Mouse (Mus musculus): ENCODE results near the gene Irf4.

Gene Irf4

DNA sequence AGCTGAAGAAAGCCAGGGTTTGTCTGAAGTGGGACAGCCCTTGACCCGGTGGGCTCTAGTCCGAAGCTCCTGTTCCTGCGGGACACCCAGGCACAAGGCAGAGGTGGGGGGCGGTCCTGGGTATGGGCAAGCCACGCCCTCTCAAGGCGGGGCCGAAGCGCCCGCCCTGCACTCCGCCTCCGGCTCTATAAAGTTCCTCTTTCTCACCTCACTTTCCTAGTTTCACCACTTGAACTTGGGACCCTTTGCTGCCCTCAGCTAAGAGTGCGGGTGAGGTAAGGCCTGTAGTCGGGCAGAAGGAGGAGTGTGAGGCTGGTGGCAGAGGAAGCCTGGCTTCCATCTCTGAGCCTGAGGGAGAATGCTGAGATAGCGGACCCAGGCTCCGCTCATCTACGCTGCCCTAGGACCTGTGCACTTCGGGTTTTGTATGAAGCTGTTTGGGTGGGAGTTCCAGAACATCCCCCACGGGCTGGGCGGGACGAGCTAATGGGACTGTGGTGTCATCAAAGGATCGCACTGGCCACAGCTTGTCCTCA, at the start of gene Irf4:
Irf4 (plus strand) TSS at position 206 of the 536 bp plus-strand sequence.
- in situ Hi-C loops (cut with MboI, MseI): loop anchor here (5.0 to 25.0 kb wide), 4 partner anchors 64 to 813 kb away; partner anchors contain the start of genes A530084C06Rik (in 1 of the 2) and Foxq1 (in 1 of the 2)

DNA sequence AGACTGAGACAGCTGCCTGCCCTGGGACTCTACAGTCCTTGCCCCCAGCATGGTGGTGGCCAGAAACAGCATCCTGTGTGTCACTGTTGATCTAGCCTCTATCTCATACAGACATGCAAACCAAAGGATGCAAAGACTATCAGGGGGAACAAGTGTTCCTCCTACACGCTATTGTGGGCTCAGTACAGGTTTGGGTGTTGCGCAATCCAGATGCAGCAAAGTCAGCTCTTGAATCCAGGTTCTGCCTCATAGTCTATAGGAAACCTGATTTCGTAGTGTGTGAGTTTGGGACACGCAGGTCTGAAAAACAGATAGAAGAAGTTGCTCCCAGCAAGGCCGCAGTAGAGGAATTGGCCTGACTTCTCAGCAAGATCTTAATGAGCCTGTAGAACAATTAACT, 46.3 kb upstream of the Irf4 start:
- in situ Hi-C loops (cut with MboI, MseI): no loop called here

DNA sequence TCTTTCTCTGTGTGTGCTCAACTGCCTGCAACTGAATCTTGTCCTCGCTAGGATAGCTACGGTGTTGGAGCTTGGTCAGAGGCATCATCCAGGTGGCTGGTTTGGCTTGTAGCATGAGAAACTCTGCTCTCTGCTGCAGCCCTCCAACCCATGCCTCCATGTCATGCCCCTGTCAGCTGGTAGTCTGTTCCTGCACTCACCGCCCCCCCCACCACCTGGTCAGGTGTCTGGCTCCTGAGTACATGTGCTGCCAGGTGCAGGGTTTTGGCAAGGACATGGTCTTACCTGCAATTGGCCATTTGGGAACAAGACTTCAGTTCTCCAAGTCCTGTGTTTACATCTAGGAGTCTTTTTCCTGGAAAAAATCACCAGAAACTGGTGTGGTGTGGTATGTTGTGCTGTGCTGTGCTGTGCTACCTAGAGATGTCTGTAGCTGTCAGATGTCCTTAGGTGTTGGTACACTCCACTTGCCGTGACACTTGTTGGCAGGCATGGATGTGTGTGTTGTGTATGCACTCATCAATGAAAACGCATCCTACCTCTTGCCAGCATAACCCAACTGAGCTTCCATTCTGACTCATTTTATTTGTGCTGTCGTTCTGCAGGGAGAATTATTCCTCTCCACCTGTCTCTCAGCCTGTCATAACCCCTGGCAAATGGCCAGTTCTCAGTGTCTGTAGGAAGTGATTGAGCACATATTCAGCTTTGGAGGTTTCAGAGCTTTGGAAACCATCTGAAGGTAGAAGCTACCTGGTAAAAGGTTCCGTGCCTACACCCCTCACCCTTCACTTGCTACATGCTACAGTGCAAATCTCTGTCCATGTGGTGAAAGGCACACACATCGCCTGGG, 44.6 kb upstream of the Irf4 start:
- in situ Hi-C loops (cut with MboI, MseI): no loop called here

DNA sequence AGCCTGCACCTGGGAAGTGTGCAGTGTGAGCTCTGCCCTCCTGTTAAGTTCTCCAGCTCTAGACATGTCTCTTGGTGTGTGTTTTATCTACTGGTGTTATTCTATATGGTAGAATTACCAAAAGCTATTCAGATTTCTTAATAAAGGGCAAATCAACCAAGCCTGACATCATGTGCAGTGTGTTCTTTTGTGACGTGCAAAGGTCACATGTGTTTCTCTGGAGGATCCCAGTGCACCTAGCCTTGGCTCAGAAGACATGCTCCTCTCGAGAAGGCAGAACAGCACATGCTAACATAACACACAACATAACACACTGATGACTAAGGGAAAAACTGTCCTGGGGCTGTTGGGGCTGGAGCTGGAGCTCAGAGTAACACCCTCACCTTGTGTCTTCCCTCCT, 38.0 kb upstream of the Irf4 start:
- in situ Hi-C loops (cut with MboI, MseI): no loop called here

DNA sequence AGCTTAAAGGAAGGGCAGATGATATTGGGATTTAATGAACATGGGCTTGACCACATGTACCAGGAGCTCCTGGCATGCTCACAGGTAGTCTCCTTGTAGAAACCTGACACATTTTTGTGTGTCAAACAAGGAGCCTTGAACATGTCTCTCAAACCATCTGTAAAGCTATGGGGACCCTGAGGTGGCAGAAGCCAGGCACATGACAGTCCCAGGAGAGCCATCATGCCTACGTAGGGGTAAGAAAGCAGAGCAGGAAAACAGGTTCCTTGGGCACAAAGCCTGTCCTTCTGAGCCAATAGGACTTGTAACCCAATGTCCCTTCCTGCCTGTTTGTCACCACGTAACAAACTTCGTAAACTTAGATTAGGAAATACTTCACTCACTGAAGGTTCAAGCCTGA, 37.3 kb upstream of the Irf4 start:
- in situ Hi-C loops (cut with MboI, MseI): no loop called here

DNA sequence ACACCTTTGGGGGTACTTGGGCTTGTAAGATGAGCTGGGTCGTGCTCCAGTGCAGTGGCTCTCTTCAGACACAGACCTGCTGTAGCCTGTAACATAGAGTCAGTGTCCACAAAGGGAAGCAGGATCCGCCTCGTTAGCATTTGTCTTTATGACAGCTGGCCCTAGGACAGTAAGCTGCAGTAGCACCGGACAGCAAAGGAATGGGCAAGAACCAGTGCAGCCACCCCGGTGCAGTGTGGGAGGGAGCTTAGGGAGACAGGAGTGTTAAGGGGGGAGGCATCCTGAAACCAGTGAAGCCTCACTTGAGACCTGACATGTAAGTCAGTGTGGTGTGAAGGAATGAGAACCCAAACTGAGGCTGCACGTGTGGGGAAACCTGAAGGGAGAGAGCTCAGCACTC, 36.7 kb upstream of the Irf4 start:
- in situ Hi-C loops (cut with MboI, MseI): no loop called here

DNA sequence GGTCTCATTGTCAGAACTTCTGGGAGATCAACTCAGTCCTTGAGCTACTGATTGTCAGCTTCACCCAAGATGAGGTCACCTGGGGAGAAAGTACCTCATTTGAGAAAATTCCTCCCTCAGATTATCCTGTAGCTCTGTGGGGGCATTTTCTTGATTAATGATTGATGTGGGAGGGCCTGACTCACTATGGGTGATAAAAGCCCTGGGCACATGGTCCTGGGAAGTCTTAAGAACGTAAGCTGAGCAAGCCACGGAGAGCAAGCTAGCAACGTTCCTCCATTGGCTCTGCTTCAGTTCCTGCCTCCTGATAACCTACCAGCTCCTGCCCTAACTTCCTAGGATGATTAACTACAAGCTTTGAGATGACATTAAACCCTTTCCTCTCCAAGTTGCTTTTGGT, 35.4 kb upstream of the Irf4 start:
- in situ Hi-C loops (cut with MboI, MseI): no loop called here

DNA sequence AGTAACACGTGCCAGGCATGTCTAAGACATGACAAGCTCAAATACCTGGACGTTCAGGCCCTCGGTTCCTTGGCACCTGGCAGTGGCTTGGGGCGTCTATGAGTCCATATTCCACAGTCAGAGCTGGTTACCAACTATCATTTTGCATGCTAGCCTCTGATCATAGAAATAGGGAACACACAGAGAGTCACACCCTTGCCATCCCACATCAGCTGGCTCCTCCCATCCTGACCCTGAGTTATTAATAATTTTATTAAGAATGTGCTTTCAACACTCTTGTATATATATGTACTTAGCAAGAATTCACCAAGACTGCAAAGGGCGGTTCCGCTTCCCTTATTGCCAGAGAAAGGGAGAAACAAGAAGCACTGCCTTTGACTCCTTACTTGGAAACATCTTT, 34.5 kb upstream of the Irf4 start:
- in situ Hi-C loops (cut with MboI, MseI): no loop called here

DNA sequence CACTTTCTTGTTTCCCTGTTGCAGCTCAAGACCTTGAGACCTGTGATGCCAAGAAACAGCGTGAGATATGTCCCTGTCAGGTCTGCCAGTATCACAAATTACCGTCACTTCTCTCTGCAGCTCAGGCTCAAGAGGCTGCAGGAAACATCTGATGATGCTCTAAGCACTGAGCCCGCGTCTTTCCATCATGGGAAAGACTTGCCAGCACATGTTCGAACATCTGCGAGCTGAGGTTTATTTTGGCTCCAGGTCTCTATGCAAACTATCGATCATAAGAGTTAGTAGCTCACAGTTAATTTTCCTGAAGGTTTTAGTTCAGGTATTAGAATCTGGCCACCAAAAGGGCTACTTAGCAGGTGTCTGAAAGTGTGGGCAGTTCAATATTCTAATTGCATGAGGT, 34.0 kb upstream of the Irf4 start:
- in situ Hi-C loops (cut with MboI, MseI): no loop called here

DNA sequence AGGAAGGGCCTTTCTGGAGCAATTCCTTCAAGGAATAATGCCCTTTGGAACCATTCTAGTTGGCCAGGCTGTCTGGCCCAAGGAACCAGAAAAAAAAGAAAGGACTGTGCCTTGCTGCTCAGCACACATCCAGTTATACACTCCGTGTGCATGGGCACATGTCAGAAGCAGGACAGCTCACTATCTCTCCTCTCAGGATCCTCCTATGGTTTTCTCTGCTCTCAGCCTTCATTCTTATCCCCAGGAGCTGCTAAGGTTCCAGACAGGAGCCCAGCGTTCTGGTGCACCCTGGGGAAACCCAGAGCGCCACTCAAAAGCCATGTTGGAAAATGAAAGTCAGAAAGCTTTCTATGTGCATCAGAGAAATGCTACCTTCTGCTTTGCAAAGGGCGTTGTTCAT, 33.5 kb upstream of the Irf4 start:
- in situ Hi-C loops (cut with MboI, MseI): no loop called here

DNA sequence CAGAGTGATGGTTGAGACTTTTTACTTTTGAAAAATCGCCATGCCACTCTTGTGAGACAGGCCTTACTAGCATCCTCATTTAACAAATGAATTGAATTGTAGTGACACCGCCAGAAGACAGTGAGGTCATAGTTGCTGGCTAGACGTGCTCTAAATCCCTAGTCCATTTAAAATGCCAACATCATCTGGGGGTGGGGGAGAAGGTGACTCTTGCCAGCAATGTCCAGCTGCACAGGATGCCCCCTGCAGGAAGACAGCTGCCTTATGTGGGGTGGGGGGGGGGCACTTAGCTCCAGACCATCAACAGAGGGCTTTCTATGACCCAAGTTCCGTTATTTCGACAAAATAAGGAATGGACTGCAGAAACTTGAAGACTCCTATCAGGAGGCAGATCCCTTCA, 32.4 kb upstream of the Irf4 start:
- in situ Hi-C loops (cut with MboI, MseI): no loop called here

DNA sequence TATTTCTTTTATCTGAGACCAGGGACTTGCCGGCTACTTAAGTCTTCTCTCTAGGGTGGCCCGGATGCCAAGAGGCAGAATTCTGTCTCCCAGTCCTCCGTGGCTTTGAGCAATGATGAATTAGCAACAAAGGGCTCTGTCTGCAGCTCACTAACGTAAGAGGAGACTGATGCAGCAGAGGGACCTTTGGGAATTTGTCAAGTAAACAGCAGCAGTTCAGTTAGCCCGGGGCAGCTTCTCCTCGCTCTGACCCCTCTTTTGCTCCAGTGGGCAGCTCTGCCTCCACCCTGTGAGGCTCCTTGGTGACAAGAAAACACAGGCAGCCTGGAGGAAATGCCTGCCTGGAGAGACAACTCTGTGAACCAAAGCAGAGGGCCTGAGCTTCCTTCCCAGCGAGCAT, 26.4 kb upstream of the Irf4 start:
- in situ Hi-C loops (cut with MboI, MseI): no loop called here

DNA sequence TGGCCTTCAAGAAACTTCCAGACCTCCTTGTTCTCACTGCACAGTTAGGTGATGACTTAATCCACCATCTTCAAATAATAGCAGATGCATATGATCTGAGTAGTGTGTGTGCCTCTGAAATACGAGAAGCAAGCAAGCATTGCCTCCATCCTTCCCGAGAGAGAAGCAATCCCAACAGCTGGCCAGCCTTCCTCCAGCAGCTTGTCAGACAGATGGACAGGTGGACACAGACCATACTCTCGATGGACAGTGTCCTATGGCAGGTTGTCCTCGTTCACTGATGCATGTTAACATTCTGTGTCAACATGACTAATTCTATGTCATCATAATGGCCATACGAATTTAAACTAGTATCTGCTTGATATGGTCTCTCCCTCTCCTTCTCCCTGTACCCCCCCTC, 25.8 kb upstream of the Irf4 start:
- in situ Hi-C loops (cut with MboI, MseI): no loop called here

DNA sequence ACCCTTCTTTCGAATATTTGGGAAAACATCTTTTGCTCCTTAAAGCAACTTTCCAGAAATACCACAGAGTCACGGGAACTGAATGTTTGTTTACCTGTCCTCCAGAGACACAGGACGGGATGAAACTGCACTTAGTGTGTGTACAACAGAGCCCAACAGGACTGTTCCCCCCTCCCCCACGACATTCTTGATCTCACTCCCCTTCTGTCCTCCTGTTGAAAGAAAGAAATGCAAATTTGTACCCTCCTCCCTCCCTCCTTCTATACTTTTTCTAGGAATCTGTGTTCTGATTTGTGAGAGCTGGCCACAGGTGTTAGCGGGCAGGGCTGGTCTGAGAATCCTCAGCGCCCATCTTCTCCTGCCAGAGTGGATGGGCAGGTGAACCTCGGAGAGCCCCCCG, 25.2 kb upstream of the Irf4 start:
- in situ Hi-C loops (cut with MboI, MseI): no loop called here

DNA sequence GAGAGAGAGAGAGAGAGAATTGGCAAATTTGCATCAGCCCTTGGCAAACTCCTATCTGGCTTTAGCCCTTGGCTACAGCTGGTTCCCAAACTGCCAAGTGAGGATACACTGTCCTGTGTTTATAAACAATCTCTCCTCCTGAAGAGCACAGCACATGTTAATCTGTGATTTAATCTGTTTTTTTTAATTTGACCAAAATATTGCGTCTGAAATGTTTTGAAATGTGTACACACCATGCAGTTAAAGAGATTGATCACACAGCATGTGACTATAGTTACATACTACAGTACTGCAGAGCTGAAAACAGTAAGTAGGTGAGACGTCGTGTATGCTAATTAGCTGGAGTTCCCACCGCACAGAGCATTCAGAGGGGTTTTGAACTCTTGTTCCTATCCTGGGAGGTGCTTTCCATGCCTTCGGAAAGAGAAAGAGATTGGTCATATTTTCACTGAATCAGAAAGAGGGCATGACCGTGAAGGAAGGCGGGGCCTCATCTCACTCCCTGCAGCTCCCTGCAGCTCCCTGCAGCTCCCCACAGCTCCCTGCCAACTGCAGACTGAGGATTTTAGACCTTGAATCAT, 24.2 kb upstream of the Irf4 start:
- in situ Hi-C loops (cut with MboI, MseI): loop anchor here in 1 of 2 experiments (25.0 kb wide), 1 partner anchor 838 kb away; the partner anchor contains the start of genes A530084C06Rik and Foxq1

DNA sequence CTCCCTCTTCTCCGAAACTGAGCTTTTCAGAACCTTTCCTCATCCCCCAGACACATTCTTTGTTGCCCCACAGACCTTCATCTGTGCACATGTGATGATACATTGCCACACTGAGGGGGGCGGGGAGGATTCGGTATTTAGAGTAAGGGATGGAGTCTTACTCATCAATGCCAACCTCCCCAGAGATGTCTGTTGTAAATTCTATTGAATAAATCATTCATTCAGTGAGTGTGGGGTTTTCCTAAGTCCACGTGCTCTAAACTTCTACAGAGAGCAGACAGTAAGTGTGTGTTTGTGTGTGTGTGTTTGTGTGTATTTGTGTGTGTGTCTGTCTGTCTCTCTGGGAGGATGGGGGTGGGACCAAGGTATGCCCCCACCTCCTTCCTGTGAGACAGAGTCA, 22.1 kb upstream of the Irf4 start:
- in situ Hi-C loops (cut with MboI, MseI): loop anchor here in 1 of 2 experiments (25.0 kb wide), 1 partner anchor 835 kb away; the partner anchor contains the start of genes A530084C06Rik and Foxq1

DNA sequence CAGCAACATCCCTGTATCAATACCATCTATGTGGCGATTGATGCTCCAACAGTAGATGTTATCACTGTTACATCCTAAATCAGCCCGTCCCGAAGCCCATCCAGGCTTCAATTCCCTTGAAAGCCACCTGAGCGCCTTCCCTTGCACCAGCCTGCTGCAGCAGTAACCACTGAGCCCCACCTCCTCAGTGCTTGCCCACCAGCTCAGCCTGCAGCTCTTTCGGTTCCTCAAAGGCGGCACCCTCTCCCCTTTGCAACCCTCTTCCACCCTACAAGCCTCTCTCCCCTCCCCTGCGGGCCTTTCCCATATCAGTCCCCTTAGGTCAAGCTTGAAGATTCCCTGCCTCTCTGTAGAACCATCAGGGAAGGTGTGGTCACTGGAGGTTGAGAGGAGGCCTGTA, 20.9 kb upstream of the Irf4 start:
- in situ Hi-C loops (cut with MboI, MseI): loop anchor here in 1 of 2 experiments (25.0 kb wide), 1 partner anchor 834 kb away; the partner anchor contains the start of genes A530084C06Rik and Foxq1

DNA sequence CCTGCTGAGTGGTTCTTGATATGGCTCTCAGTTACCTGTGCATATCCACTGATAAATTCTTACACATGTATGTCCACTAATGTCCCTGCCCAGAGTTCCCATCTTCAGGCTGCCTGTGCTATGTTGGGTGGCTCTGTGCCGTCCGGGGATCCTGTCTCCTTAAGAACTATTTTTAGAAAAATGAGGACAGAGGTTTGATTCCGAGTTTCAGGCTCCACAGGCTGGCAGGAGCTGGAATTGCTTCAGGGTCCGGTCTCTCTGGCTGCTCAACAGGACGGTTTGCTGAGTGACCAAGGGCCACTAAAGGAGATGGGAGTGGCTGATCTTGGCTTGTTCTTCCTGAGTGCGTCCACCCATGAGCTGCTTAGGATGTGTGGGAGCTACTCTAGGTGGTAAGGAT, 19.8 kb upstream of the Irf4 start:
- in situ Hi-C loops (cut with MboI, MseI): loop anchor here in 1 of 2 experiments (25.0 kb wide), 1 partner anchor 833 kb away; the partner anchor contains the start of genes A530084C06Rik and Foxq1

DNA sequence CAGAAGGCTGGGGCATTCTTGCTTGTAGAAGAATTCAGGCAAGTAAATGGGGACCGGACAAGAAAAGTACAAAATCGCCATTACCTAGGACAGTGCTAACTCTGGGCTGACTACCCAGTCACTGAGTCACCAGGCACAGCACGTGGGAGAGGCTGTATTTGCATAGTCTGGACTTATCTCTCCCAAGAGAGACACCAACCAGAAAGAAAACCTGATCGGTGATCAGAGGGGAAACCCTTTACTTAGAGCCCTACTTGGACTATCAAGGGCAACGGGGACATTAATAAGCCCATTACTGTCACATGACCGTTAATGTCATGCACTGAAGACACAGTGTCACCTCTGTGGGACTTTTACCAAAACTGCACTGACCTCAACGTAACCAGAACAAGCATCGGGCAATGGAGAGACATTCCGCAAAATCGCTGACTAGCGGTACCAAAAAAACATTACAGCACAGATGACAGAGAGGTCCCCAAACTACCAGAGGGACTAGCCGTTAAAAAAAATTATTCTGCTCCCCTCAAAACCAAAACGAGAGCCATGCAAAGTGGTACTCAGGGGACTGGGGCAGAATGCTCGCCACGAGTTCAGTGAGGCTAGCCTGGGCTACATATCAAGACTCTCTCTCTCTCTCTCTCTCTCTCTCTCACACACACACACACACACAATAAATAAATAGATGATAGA, 18.8 kb upstream of the Irf4 start:
- in situ Hi-C loops (cut with MboI, MseI): loop anchor here in 1 of 2 experiments (25.0 kb wide), 1 partner anchor 832 kb away; the partner anchor contains the start of genes A530084C06Rik and Foxq1

DNA sequence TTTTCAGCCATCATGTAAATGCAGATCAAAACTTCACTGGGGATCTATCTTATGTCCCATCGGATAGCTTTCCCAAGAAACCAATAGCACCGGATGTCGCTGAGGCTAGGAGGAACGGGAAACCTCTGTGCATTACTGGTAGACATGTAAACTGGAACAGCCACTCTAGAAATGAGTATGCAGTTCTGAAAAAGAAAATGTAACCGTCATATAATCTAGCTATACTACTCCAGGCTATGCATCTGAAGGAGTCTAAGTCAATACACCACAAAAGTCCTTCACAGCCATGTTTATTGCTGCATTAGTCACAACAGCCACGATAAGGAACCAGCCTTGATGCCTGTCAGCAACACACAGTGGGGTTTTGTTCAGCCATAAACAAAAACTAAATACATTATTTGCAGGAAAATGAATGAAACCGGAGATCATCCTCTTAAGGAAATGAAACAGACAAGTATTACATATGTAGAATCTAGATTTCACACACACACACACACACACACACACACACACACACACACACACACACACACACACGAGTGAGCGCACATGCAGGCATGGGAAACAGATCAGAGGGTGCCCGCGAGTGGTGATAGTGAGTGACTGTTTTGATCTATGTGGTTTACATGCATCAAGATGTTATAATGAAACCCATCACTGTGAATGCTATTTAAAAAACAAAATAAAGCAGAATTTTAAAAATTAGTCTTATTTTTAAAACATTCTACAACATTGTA, 16.1 kb upstream of the Irf4 start:
- in situ Hi-C loops (cut with MboI, MseI): loop anchor here in 1 of 2 experiments (25.0 kb wide), 1 partner anchor 829 kb away; the partner anchor contains the start of genes A530084C06Rik and Foxq1

DNA sequence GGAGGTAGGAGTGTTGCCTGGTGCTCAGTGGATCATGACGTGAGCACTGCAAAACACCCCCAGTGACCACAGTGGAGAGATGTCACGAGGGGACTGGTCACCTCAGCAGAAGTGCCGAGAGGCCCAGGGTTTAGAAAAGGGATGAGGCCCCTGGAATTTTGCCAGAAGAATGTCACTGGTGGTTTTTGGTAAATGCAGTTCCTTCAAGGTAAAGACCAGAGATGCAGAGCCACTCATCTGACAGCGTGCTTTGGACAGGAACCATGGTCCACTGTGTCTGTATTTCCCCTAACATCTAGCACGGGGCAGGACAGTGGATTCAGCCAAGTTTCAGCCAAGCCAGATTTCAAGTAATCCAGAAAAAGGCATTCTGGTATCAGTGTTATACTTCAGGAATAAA, 12.3 kb upstream of the Irf4 start:
- in situ Hi-C loops (cut with MboI, MseI): loop anchor here in 1 of 2 experiments (5.0 to 25.0 kb wide), 2 partner anchors 114 to 826 kb away; partner anchors contain the start of genes A530084C06Rik and Foxq1
